Mouse (Mus musculus): ENCODE data around the gene Tmtc2.

DNA sequence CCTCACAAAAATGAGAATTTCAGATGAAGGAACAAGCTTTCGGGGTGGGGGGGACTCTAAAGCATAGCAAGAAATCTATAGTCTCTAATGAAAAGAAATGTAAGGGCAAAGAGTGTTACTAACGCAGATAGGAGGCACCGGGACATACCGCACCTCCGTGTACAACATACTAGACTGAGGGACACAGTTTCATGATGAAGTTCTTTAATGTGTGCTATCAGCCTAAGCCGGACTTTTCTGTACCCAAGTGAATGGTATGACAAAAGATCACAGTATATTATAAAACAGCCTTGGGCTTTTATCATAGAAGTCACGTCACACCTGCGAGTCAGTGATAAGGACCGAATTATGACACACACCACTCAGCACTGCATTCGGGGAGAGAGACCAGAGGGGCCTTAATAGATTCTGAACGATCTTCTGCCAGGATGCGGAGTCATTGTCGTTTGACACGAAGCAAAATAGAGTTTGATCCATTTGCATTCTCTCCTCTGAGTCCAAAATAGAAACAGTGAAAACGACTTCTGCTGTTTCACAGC lies 156.3 kb downstream of the Tmtc2 start:
- TF ChIP-seq POLR2A (IDR thresholded peaks at IDR 0.05; ENCODE audit: low read depth, low read length) (no peak), CTCF (IDR thresholded peaks at IDR 0.05; ENCODE audit: extremely low read depth, insufficient read depth, insufficient read length, insufficient replicate concordance) (no peak)

Measured in spleen, adult 2 months (tissue).